Mouse (Mus musculus) neural tube, embryonic 11.5 days (tissue): ENCODE measurements around the gene Vnn3. TPM values are rescaled to one million over a fixed set of nuclear protein-coding genes. Genes with fewer than 3 reads are reported as not detected.

Source experiments
- ATAC-seq: fragments of 200-750 bp; cut with Nextera tagmentation; 2 replicates; pipeline ENCODE4 v1.8.0; 2017; ENCODE audit warnings: moderate number of reproducible peaks, mild to moderate bottlenecking, moderate TSS enrichment, moderate library complexity; ENCODE audit not compliant: insufficient read depth, low FRiP score, low TSS enrichment
- DNase-seq: peaks from one replicate; pipeline ENCODE4 v3.0.0-alpha.2; 2015; ENCODE audit warnings: low spot score
- H3K27ac ChIP-seq: fragments of 300-500 bp; sonication (generic); 2 replicates; pipeline ENCODE4 v1.5.1; 2014; ENCODE audit warnings: low read depth, mild to moderate bottlenecking, low read length
- H3K27me3 ChIP-seq: fragments of 300-500 bp; sonication (generic); 2 replicates; pipeline ENCODE4 v1.6.1; 2014; ENCODE audit warnings: mild to moderate bottlenecking, low read length, mixed read lengths; ENCODE audit not compliant: control insufficient read depth, insufficient read depth
- H3K36me3 ChIP-seq: fragments of 300-500 bp; sonication (generic); 2 replicates; pipeline ENCODE4 v1.6.1; 2014; ENCODE audit warnings: mild to moderate bottlenecking, low read length, moderate library complexity, mixed read lengths; ENCODE audit not compliant: control insufficient read depth, insufficient read depth
- H3K4me1 ChIP-seq: fragments of 300-500 bp; sonication (generic); 2 replicates; pipeline ENCODE4 v1.6.1; 2014; ENCODE audit warnings: low read length, mixed read lengths; ENCODE audit not compliant: control insufficient read depth, insufficient read depth
- H3K4me2 ChIP-seq: fragments of 300-500 bp; sonication (generic); 2 replicates; pipeline ENCODE4 v1.6.1; 2014; ENCODE audit warnings: low read depth, mild to moderate bottlenecking, moderate library complexity
- H3K4me3 ChIP-seq: fragments of 300-500 bp; sonication (generic); 2 replicates; pipeline ENCODE4 v1.5.1; 2014; ENCODE audit warnings: low read depth, low read length
- H3K9ac ChIP-seq: fragments of 300-500 bp; sonication (generic); 2 replicates; pipeline ENCODE4 v1.6.1; 2014; ENCODE audit warnings: mild to moderate bottlenecking, low read length
- H3K9me3 ChIP-seq: fragments of 300-500 bp; sonication (generic); 2 replicates; pipeline ENCODE4 v1.6.1; 2016; ENCODE audit warnings: low read length; ENCODE audit not compliant: control insufficient read depth
- WGBS: fragments of 180-500 bp; shearing (Covaris S2); extraction: QIAGEN DNeasy Blood & Tissue Kit; methylation state at CpG from one replicate; pipeline ENCODE4 v1.1.7; 2014; 5-methylcytosine and 5-hydroxymethylcytosine counted together
- polyA plus RNA-seq: library from polyadenylated mRNA; unstranded; fragments of >200 nt; fragmentation: Nextera tagmentation; extraction: Ambion mirVana; gene quantifications from 2 replicates; pipeline ENCODE4 v1.2.1, GENCODE M21; 2014

The Vnn3 gene
- polyA plus RNA-seq, 1 experiment from 2014 or later: not detected

GRCm38 (mm10) chr10:23864362-23865312 lies 13.4 kb downstream of the Vnn3 start:
- Histone ChIP-seq H3K9ac (no peak overlapping the region), H3K27me3 (no peaks in the 10 kb centered on the region), H3K4me1 (no peaks in the 10 kb centered on the region), H3K36me3 (no peaks in the 10 kb centered on the region), H3K27ac (no peak overlapping the region), H3K4me2 (no peak overlapping the region), H3K9me3 (0 out of 2 replicates have a peak, but pooled peaks cover 3% of the 10 kb centered on the region), H3K4me3 (no peak overlapping the region)
- 84% methylated on average over 9 of the region's 9 CpGs for WGBS
- DNase-seq: no peak
- ATAC-seq: no peak

GRCm38 (mm10) chr10:23880695-23881094 lies 29.4 kb downstream of the Vnn3 start:
- H3K9ac ChIP-seq: no peak overlapping the region

GRCm38 (mm10) chr10:23884910-23885309 lies 33.6 kb downstream of the Vnn3 start:
- no peak for DNase-seq
- Histone ChIP-seq H3K27ac (no peak overlapping the region), H3K9me3 (no peaks in the 10 kb centered on the region), H3K27me3 (no peaks in the 10 kb centered on the region), H3K4me3 (no peak overlapping the region), H3K9ac (no peak overlapping the region), H3K4me2 (no peak overlapping the region), H3K36me3 (no peaks in the 10 kb centered on the region), H3K4me1 (no peaks in the 10 kb centered on the region)
- 88% methylated on average over 1 of the region's 1 CpGs for WGBS
- no peak for ATAC-seq

More at GRCm38 (mm10) chr10:23880695-23881094, 29.4 kb downstream of the Vnn3 start:
- Histone ChIP-seq H3K27me3 (no peaks in the 10 kb centered on the region), H3K27ac (no peak overlapping the region), H3K4me3 (no peak overlapping the region), H3K9me3 (no peaks in the 10 kb centered on the region), H3K4me2 (no peak overlapping the region), H3K36me3 (no peaks in the 10 kb centered on the region), H3K4me1 (no peaks in the 10 kb centered on the region)
- ATAC-seq (no peak), DNase-seq (no peak)
- WGBS: 88% methylated on average over 6 of the region's 6 CpGs

- Histone ChIP-seq H3K4me2 (no peak overlapping the region), H3K4me1 (no peaks in the 10 kb centered on the region), H3K9me3 (no peaks in the 10 kb centered on the region), H3K27me3 (no peaks in the 10 kb centered on the region), H3K36me3 (no peaks in the 10 kb centered on the region), H3K4me3 (no peak overlapping the region), H3K27ac (no peak overlapping the region), H3K9ac (no peak overlapping the region)
- DNase-seq (no peak), ATAC-seq (no peak)
- WGBS: 79% methylated on average over 3 of the region's 3 CpGs
These were observed 34.8 kb downstream of the Vnn3 start for GRCm38 (mm10) chr10:23886060-23886459.

- DNase-seq (no peak), ATAC-seq (no peak)
- Histone ChIP-seq H3K9me3 (no peaks in the 10 kb centered on the region), H3K27me3 (no peaks in the 10 kb centered on the region), H3K27ac (no peak overlapping the region), H3K9ac (no peak overlapping the region), H3K36me3 (no peaks in the 10 kb centered on the region), H3K4me1 (no peaks in the 10 kb centered on the region), H3K4me3 (no peak overlapping the region), H3K4me2 (no peak overlapping the region)
- 87% methylated on average over 1 of the region's 1 CpGs for WGBS
These were observed 41.7 kb downstream of the Vnn3 start for GRCm38 (mm10) chr10:23892987-23893386.

GRCm38 (mm10) chr10:23894601-23895349 lies 43.5 kb downstream of the Vnn3 start, which contains the start of gene Vnn1:
Gene Vnn1 (plus strand): TSS chr10:23894688.
- H3K4me2 ChIP-seq: peak within 1 kb of the TSS; percentile 30
- H3K27ac ChIP-seq: no peak within 1 kb of the TSS
- ATAC-seq (0 out of 2 replicates have a peak, but pooled peaks have one; percentile 20), DNase-seq (peak; percentile 16)
- no peaks in the 10 kb centered on the region for H3K36me3 ChIP-seq
- 35% methylated on average over 21 of the region's 21 CpGs for WGBS
- H3K4me1 ChIP-seq: no peaks in the 10 kb centered on the region
- no peak within 1 kb of the TSS for H3K4me3 ChIP-seq
- no peak within 1 kb of the TSS for H3K9ac ChIP-seq
- H3K27me3 ChIP-seq: no peaks in the 10 kb centered on the region
- no peaks in the 10 kb centered on the region for H3K9me3 ChIP-seq

- Histone ChIP-seq H3K36me3 (no peaks in the 10 kb centered on the region), H3K27me3 (no peaks in the 10 kb centered on the region), H3K4me2 (no peak overlapping the region), H3K9ac (no peak overlapping the region), H3K4me1 (no peaks in the 10 kb centered on the region), H3K9me3 (no peaks in the 10 kb centered on the region), H3K4me3 (no peak overlapping the region), H3K27ac (no peak overlapping the region)
- ATAC-seq (no peak), DNase-seq (no peak)
- WGBS: 85% methylated on average over 7 of the region's 7 CpGs
These were observed 44.1 kb downstream of the Vnn3 start for GRCm38 (mm10) chr10:23895376-23895775.

- Histone ChIP-seq H3K9ac (no peak overlapping the region), H3K36me3 (no peaks in the 10 kb centered on the region), H3K4me1 (no peaks in the 10 kb centered on the region), H3K9me3 (no peaks in the 10 kb centered on the region), H3K27me3 (no peaks in the 10 kb centered on the region), H3K4me3 (no peak overlapping the region), H3K27ac (no peak overlapping the region), H3K4me2 (no peak overlapping the region)
- ATAC-seq: no peak
- no peak for DNase-seq
- WGBS: 66% methylated on average over 3 of the region's 3 CpGs
These were observed 49.9 kb downstream of the Vnn3 start for GRCm38 (mm10) chr10:23901119-23901518.
